Mouse (Mus musculus) midbrain, embryonic 14.5 days (tissue): ENCODE measurements around the gene Fance. TPM values are rescaled to one million over a fixed set of nuclear protein-coding genes. Genes with fewer than 3 reads are reported as not detected.

Experiments used
- ATAC-seq: fragments of 200-750 bp; cut with Nextera tagmentation; 2 replicates; pipeline ENCODE4 v1.8.0; 2017; ENCODE audit warnings: moderate number of reproducible peaks, moderate library complexity; ENCODE audit not compliant: low FRiP score, low TSS enrichment
- DNase-seq: peaks from one replicate; pipeline ENCODE4 v3.0.0-alpha.2; 2015
- H3K27ac ChIP-seq: fragments of 300-500 bp; sonication (generic); replicated peaks from 2 replicates; pipeline ENCODE4 v1.5.1; 2014; ENCODE audit warnings: mild to moderate bottlenecking, low read depth, low read length, moderate library complexity
- H3K27me3 ChIP-seq: fragments of 300-500 bp; sonication (generic); 2 replicates; pipeline ENCODE4 v1.6.1; 2014; ENCODE audit warnings: low read length, control low read depth, mixed read lengths; ENCODE audit not compliant: control insufficient read depth, insufficient read depth
- H3K36me3 ChIP-seq: fragments of 300-500 bp; sonication (generic); 2 replicates; pipeline ENCODE4 v1.6.1; 2014; ENCODE audit warnings: low read length, control low read depth; ENCODE audit not compliant: control insufficient read depth, insufficient read depth
- H3K4me1 ChIP-seq: fragments of 300-500 bp; sonication (generic); 2 replicates; pipeline ENCODE4 v1.6.1; 2014; ENCODE audit warnings: mild to moderate bottlenecking, antibody characterized with exemption, low read length, control low read depth; ENCODE audit not compliant: control insufficient read depth, insufficient read depth
- H3K4me2 ChIP-seq: fragments of 300-500 bp; sonication (generic); 2 replicates; pipeline ENCODE4 v1.6.1; 2014; ENCODE audit warnings: mild to moderate bottlenecking, low read length, moderate library complexity
- H3K4me3 ChIP-seq: fragments of 300-500 bp; sonication (generic); replicated peaks from 2 replicates; pipeline ENCODE4 v1.5.1; 2014; ENCODE audit warnings: low read depth, low read length
- H3K9ac ChIP-seq: fragments of 300-500 bp; sonication (generic); replicated peaks from 2 replicates; pipeline ENCODE4 v1.6.1; 2014; ENCODE audit warnings: mild to moderate bottlenecking, low read length, moderate library complexity
- H3K9me3 ChIP-seq: fragments of 300-500 bp; sonication (generic); 2 replicates; pipeline ENCODE4 v1.6.1; 2016; ENCODE audit warnings: low read length, control low read depth, mixed read lengths; ENCODE audit not compliant: control insufficient read depth
- WGBS: fragments of 180-500 bp; shearing (Covaris S2); extraction: QIAGEN DNeasy Blood & Tissue Kit; methylation state at CpG from one replicate; pipeline ENCODE4 v1.1.7; 2014; 5-methylcytosine and 5-hydroxymethylcytosine counted together
- polyA plus RNA-seq: library from polyadenylated mRNA; unstranded; fragments of >200 nt; fragmentation: Nextera tagmentation; extraction: Ambion mirVana; gene quantifications from 2 replicates; pipeline ENCODE4 v1.2.1, GENCODE M21; 2014

The Fance gene
- polyA plus RNA-seq, 1 experiment from 2014 or later: 24.3 TPM

GRCm38 (mm10) chr17:28362653-28363292, 49.5 kb downstream of the Fance start:
- ATAC-seq: no peak
- Histone ChIP-seq H3K27ac (no peak overlapping the region), H3K36me3 (no peaks in the 10 kb centered on the region), H3K27me3 (peaks cover 45% of the 10 kb centered on the region), H3K9me3 (no peaks in the 10 kb centered on the region), H3K4me2 (peak overlapping the region; percentile 50), H3K4me3 (peak overlapping the region; percentile 26), H3K4me1 (0 out of 2 replicates have a peak, but pooled peaks cover 15% of the 10 kb centered on the region), H3K9ac (peak overlapping the region; percentile 23; the same call in 1 of the 2 replicates)
- 2% methylated on average over 25 of the region's 25 CpGs for WGBS
- peak; percentile 40 for DNase-seq

GRCm38 (mm10) chr17:28363507-28363906, 50.2 kb downstream of the Fance start:
- Histone ChIP-seq H3K4me3 (no peak overlapping the region), H3K36me3 (no peaks in the 10 kb centered on the region), H3K4me1 (0 out of 2 replicates have a peak, but pooled peaks cover 15% of the 10 kb centered on the region), H3K9me3 (no peaks in the 10 kb centered on the region), H3K27me3 (peaks cover 45% of the 10 kb centered on the region), H3K9ac (no peak overlapping the region; the same call in 1 of the 2 replicates), H3K4me2 (no peak overlapping the region), H3K27ac (no peak overlapping the region)
- ATAC-seq (no peak), DNase-seq (no peak)
- 10% methylated on average over 6 of the region's 6 CpGs for WGBS

GRCm38 (mm10) chr17:28365122-28365521, 51.8 kb downstream of the Fance start, which contains the start of gene Tulp1:
Tulp1 (minus strand) TSS chr17:28365222.
- Histone ChIP-seq H3K27me3 (peaks cover 38% of the 10 kb centered on the region), H3K9ac (0 out of 2 replicates have a peak within 1 kb of the TSS, but pooled peaks have one; percentile 16), H3K27ac (no peak within 1 kb of the TSS), H3K36me3 (no peaks in the 10 kb centered on the region), H3K9me3 (no peaks in the 10 kb centered on the region), H3K4me3 (0 out of 2 replicates have a peak within 1 kb of the TSS, but pooled peaks have one; percentile 7), H3K4me1 (0 out of 2 replicates have a peak, but pooled peaks cover 15% of the 10 kb centered on the region), H3K4me2 (peak within 1 kb of the TSS; percentile 33)
- DNase-seq: no peak
- 22% methylated on average over 8 of the region's 8 CpGs for WGBS
- ATAC-seq: no peak

DNA sequence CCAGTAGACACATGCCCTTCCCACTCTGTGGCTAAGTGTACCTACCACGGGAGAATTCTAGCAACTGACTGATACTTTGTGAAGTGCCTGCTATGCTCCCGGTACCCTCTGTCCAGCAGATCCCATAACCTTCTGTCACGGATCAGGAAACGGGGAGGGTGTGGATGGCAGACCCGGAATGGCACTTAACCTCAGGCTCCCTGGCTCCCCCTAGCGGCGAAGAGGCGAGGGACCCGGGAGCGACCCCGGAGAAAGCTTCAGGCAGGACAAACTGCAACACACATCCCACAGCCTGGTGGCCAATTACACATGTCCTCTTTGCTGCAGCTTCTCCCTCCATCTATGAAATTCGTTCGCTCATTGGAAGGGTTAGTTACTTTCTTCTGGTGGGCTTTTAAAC, 55.1 kb downstream of the Fance start:
- Histone ChIP-seq H3K9ac (no peak overlapping the region), H3K27ac (no peak overlapping the region), H3K4me3 (no peak overlapping the region), H3K36me3 (no peaks in the 10 kb centered on the region), H3K27me3 (peaks cover 21% of the 10 kb centered on the region), H3K4me2 (no peak overlapping the region), H3K4me1 (0 out of 2 replicates have a peak, but pooled peaks cover 8% of the 10 kb centered on the region), H3K9me3 (no peaks in the 10 kb centered on the region)
- ATAC-seq (no peak), DNase-seq (peak; percentile 73)
- WGBS: 6% methylated on average over 13 of the region's 13 CpGs

DNA sequence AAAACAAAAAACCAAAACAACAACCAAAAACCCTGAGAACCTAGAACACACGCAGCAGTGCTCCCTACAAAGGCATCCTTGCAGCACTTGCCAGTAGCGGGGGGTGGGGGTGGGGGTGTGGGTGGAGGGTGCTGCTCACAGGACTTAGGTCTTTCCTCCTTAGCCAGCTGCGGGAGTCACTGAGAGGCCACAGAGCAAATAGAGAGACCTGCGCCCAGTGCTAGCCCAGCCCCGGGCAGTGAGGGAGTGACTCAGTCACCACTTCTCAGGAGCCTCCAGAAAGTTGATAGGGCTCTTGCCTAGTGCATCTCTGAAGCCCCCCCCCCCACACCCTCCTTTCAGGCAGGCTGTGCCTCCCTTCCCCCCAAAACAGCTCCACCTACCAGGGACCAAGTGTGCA, 55.7 kb downstream of the Fance start:
- Histone ChIP-seq H3K9ac (no peak overlapping the region), H3K27ac (no peak overlapping the region), H3K36me3 (no peaks in the 10 kb centered on the region), H3K9me3 (no peaks in the 10 kb centered on the region), H3K27me3 (peaks cover 16% of the 10 kb centered on the region), H3K4me1 (0 out of 2 replicates have a peak, but pooled peaks cover 3% of the 10 kb centered on the region), H3K4me2 (no peak overlapping the region), H3K4me3 (no peak overlapping the region)
- no peak for DNase-seq
- WGBS: 88% methylated on average over 5 of the region's 5 CpGs
- ATAC-seq: no peak

DNA sequence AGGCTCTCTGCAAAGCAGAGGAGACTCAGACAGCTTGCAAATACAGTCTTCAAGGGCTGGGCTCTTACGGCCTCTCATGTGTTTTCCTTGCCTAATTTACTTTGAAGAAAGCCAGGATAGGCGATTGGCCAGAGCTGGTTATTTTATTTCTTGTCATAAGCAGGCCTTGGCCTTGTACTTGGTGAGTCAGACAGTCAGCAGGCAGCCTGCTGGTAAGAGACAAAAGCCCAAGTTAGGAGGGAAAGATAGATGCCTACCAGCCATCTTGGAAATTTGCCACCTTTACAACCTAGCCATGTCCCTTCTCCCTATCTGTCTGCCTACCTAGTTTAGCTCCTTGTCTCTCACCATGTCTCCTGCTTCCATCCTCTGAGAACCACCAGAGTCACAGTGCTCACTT, 58.0 kb downstream of the Fance start:
- Histone ChIP-seq H3K9ac (no peak overlapping the region), H3K27ac (no peak overlapping the region), H3K36me3 (no peaks in the 10 kb centered on the region), H3K9me3 (no peaks in the 10 kb centered on the region), H3K4me3 (no peak overlapping the region), H3K4me1 (no peaks in the 10 kb centered on the region), H3K4me2 (no peak overlapping the region), H3K27me3 (peaks cover 12% of the 10 kb centered on the region)
- WGBS: 81% methylated on average over 2 of the region's 2 CpGs
- ATAC-seq (no peak), DNase-seq (no peak)

GRCm38 (mm10) chr17:28371941-28372340, 58.6 kb downstream of the Fance start:
- H3K4me2 ChIP-seq: no peak overlapping the region
- H3K4me1 ChIP-seq: no peaks in the 10 kb centered on the region
- H3K27me3 ChIP-seq: peaks cover 12% of the 10 kb centered on the region
- DNase-seq (no peak), ATAC-seq (no peak)
- no peak overlapping the region for H3K27ac ChIP-seq
- H3K9me3 ChIP-seq: no peaks in the 10 kb centered on the region
- WGBS: 48% methylated on average over 1 of the region's 1 CpGs
- no peaks in the 10 kb centered on the region for H3K36me3 ChIP-seq
- no peak overlapping the region for H3K9ac ChIP-seq
- no peak overlapping the region for H3K4me3 ChIP-seq

- Histone ChIP-seq H3K4me1 (no peaks in the 10 kb centered on the region), H3K9ac (no peak overlapping the region), H3K27ac (no peak overlapping the region), H3K27me3 (peaks cover 12% of the 10 kb centered on the region), H3K4me3 (no peak overlapping the region), H3K36me3 (no peaks in the 10 kb centered on the region), H3K9me3 (no peaks in the 10 kb centered on the region), H3K4me2 (no peak overlapping the region)
- ATAC-seq: no peak
- peak; percentile 65 for DNase-seq
- WGBS: 13% methylated on average over 10 of the region's 10 CpGs
Measured at GRCm38 (mm10) chr17:28373821-28374220, 60.5 kb downstream of the Fance start.

GRCm38 (mm10) chr17:28374494-28374893, 61.2 kb downstream of the Fance start:
- H3K9ac ChIP-seq: no peak overlapping the region
- H3K36me3 ChIP-seq: no peaks in the 10 kb centered on the region
- H3K9me3 ChIP-seq: no peaks in the 10 kb centered on the region
- DNase-seq: peak; percentile 30
- no peak for ATAC-seq
- peaks cover 12% of the 10 kb centered on the region for H3K27me3 ChIP-seq
- no peak overlapping the region for H3K4me3 ChIP-seq
- H3K4me2 ChIP-seq: no peak overlapping the region
- H3K27ac ChIP-seq: no peak overlapping the region
- WGBS: 14% methylated on average over 16 of the region's 16 CpGs
- no peaks in the 10 kb centered on the region for H3K4me1 ChIP-seq
